Mouse (Mus musculus) embryonic facial prominence, embryonic 11.5 days (tissue): Measurements from ENCODE around the gene Evpl. TPM values are rescaled to one million over a fixed set of nuclear protein-coding genes. Genes with fewer than 3 reads are reported as not detected.

ENCODE experiments used
- ATAC-seq: fragments of 200-750 bp; cut with Nextera tagmentation; replicated peaks from 2 replicates; pipeline ENCODE4 v1.8.0; 2017; ENCODE audit warnings: low read depth; ENCODE audit not compliant: insufficient number of reproducible peaks, low FRiP score, low TSS enrichment
- DNase-seq: peaks from one replicate; pipeline ENCODE4 v3.0.0-alpha.2; 2015; ENCODE audit warnings: low spot score
- H3K27ac ChIP-seq: fragments of 300-500 bp; sonication (generic); replicated peaks from 2 replicates; pipeline ENCODE4 v1.5.1; 2014; ENCODE audit warnings: mild to moderate bottlenecking, low read depth, low read length, control low read depth
- H3K27me3 ChIP-seq: fragments of 300-500 bp; sonication (generic); 2 replicates; pipeline ENCODE4 v1.6.1; 2014; ENCODE audit warnings: mild to moderate bottlenecking, low read length, moderate library complexity, mixed read lengths; ENCODE audit not compliant: control insufficient read depth, insufficient read depth
- H3K36me3 ChIP-seq: fragments of 300-500 bp; sonication (generic); replicated peaks from 2 replicates; pipeline ENCODE4 v1.6.1; 2014; ENCODE audit warnings: low read depth, mild to moderate bottlenecking, low read length, moderate library complexity, mixed read lengths; ENCODE audit not compliant: control insufficient read depth, insufficient read depth
- H3K4me1 ChIP-seq: fragments of 300-500 bp; sonication (generic); 2 replicates; pipeline ENCODE4 v1.6.1; 2014; ENCODE audit warnings: low read length, mixed read lengths; ENCODE audit not compliant: control insufficient read depth, insufficient read depth
- H3K4me2 ChIP-seq: fragments of 300-500 bp; sonication (generic); 2 replicates; pipeline ENCODE4 v1.6.1; 2014; ENCODE audit warnings: low read depth, mild to moderate bottlenecking, control low read depth, low read length, moderate library complexity
- H3K4me3 ChIP-seq: fragments of 300-500 bp; sonication (generic); 2 replicates; pipeline ENCODE4 v1.5.1; 2014; ENCODE audit warnings: low read depth, low read length, control low read depth
- H3K9ac ChIP-seq: fragments of 300-500 bp; sonication (generic); replicated peaks from 2 replicates; pipeline ENCODE4 v1.6.1; 2014; ENCODE audit warnings: mild to moderate bottlenecking, control low read depth, low read length
- H3K9me3 ChIP-seq: fragments of 300-500 bp; sonication (generic); replicated peaks from 2 replicates; pipeline ENCODE4 v1.6.1; 2016; ENCODE audit warnings: mild to moderate bottlenecking, low read length, inconsistent platforms, mixed read lengths; ENCODE audit not compliant: control insufficient read depth
- WGBS: fragments of 180-500 bp; shearing (Covaris S2); extraction: QIAGEN DNeasy Blood & Tissue Kit; methylation state at CpG from one replicate; pipeline ENCODE4 v1.1.7; 2014; 5-methylcytosine and 5-hydroxymethylcytosine counted together
- polyA plus RNA-seq: library from polyadenylated mRNA; unstranded; fragments of >200 nt; fragmentation: Nextera tagmentation; extraction: Ambion mirVana; gene quantifications from 2 replicates; pipeline ENCODE4 v1.2.1, GENCODE M21; 2014

Gene Evpl
- polyA plus RNA-seq, 1 experiment from 2014 or later = 0.73 TPM

DNA sequence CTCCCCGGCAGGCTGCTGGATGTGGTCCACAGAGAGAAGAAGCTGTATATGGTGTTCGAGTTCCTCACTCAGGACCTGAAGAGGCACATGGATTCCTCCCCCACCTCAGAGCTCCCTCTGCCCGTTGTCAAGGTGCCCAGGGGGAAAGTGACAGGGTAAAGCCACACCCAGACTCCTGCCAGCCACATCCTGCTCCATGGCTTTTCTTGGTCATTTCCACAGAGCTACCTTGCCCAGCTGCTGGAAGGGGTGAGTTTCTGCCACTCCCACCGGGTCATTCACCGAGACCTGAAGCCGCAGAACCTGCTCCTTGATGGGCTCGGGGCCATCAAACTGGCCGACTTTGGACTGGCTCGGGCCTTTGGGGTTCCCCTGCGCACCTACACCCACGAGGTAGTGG, 21.3 kb downstream of the Evpl start:
- WGBS = 85% methylated on average over 11 of the region's 11 CpGs
- ATAC-seq = no peak

DNA sequence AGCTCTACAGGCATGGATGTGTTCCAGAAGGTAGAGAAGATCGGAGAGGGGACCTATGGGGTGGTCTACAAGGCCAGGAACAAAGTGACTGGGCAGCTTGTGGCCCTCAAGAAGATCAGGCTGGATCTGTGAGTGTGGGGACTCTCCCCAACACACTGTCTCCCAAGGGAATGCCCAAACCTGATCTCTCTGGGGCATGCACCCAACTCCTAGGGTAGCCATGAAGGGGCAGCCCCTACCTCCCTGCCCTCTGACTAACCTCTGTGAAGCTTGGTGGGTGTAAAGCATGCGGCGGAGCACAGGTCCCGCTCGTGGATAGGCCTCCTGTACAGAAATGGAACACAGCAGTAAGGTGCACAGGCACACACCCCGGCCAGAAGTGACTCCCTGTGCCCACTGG, 21.9 kb downstream of the Evpl start:
- no peaks in the 10 kb centered on the region for H3K9me3 ChIP-seq
- H3K9ac ChIP-seq = no peak overlapping the region
- no peaks in the 10 kb centered on the region; the same call in 1 of the 2 replicates for H3K4me1 ChIP-seq
- H3K36me3 ChIP-seq = no peaks in the 10 kb centered on the region
- H3K4me2 ChIP-seq = no peak overlapping the region
- DNase-seq (no peak), ATAC-seq (no peak)
- H3K27me3 ChIP-seq = peaks cover under 1% of the 10 kb centered on the region; the same call in 1 of the 2 replicates
- 85% methylated on average over 6 of the region's 6 CpGs for WGBS
- H3K27ac ChIP-seq = no peak overlapping the region
- H3K4me3 ChIP-seq = no peak overlapping the region

More for the DNA sequence above, 21.3 kb downstream of the Evpl start:
- peaks cover 6% of the 10 kb centered on the region for H3K27me3 ChIP-seq
- no peak overlapping the region for H3K4me3 ChIP-seq
- no peaks in the 10 kb centered on the region for H3K9me3 ChIP-seq
- no peak for DNase-seq
- no peak overlapping the region for H3K4me2 ChIP-seq
- H3K36me3 ChIP-seq = no peaks in the 10 kb centered on the region
- H3K27ac ChIP-seq = no peak overlapping the region
- no peak overlapping the region for H3K9ac ChIP-seq
- H3K4me1 ChIP-seq = no peaks in the 10 kb centered on the region; the same call in 1 of the 2 replicates

DNA sequence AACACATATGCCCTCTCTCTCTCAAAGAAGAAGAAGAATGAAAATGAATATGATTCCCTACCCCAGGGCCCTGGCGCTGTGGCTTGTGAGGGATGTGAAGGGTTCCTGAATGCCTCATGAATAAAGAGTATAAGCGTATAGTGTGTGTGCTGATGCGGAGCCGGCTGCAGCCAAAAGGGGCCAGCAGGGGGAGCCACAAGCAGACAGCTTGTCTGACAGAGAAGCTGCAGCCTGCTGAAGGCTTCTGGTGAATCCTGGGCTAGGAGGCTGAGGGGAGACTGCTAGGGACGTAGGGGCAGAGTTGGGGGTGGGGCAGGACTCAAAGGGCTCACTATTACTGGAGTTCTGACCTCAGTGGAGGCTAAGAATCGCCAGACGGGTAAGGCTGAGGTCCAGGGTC, 22.7 kb downstream of the Evpl start:
- 73% methylated on average over 7 of the region's 7 CpGs for WGBS
- Histone ChIP-seq H3K27me3 (no peaks in the 10 kb centered on the region), H3K36me3 (no peaks in the 10 kb centered on the region), H3K4me3 (no peak overlapping the region), H3K9me3 (no peaks in the 10 kb centered on the region), H3K9ac (no peak overlapping the region), H3K27ac (no peak overlapping the region), H3K4me2 (no peak overlapping the region), H3K4me1 (no peaks in the 10 kb centered on the region; the same call in 1 of the 2 replicates)
- peak; percentile 43 for DNase-seq
- ATAC-seq = no peak

DNA sequence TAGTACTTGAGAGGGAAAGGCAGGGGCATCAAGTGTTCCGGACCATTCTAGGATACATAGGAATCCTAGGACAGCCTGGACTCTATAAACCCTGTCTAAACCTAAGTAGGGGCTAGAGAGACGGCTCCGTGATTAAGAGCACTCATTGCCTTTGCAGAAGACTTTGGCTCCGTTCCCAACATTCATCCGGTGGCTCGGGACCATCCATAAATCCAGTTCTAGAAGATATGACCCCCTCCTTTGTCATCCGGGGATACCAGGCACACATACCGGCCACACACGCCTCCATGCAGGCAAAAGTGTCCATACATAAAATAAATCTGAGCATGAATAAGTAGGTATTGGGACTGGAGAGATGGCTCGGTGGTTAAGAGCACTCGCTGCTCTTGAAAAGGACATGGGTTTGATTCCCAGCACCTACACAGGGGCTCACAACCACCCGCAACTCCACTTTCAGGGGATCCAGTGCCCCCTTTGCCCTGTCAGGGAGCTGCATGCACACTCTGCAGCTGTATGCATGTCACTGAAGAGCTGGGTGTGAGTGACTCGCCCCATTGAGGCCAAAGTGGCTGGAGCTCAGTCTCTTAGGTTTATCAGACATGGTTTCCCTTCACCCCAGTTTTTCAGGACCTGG, 23.9 kb downstream of the Evpl start:
- no peaks in the 10 kb centered on the region for H3K9me3 ChIP-seq
- H3K4me2 ChIP-seq = no peak overlapping the region
- H3K9ac ChIP-seq = no peak overlapping the region
- no peaks in the 10 kb centered on the region; the same call in 1 of the 2 replicates for H3K4me1 ChIP-seq
- H3K4me3 ChIP-seq = no peak overlapping the region
- no peak overlapping the region for H3K27ac ChIP-seq
- DNase-seq = no peak
- no peaks in the 10 kb centered on the region for H3K27me3 ChIP-seq
- no peaks in the 10 kb centered on the region for H3K36me3 ChIP-seq
- 92% methylated on average over 13 of the region's 13 CpGs for WGBS
- ATAC-seq = no peak

GRCm38 (mm10) chr11:116212847-116213246, 25.0 kb downstream of the Evpl start:
- H3K27me3 ChIP-seq = no peaks in the 10 kb centered on the region
- no peaks in the 10 kb centered on the region for H3K4me1 ChIP-seq
- H3K9me3 ChIP-seq = no peaks in the 10 kb centered on the region
- H3K4me2 ChIP-seq = no peak overlapping the region
- no peak overlapping the region for H3K4me3 ChIP-seq
- 90% methylated on average over 6 of the region's 6 CpGs for WGBS
- H3K27ac ChIP-seq = no peak overlapping the region
- ATAC-seq (no peak), DNase-seq (no peak)
- no peaks in the 10 kb centered on the region for H3K36me3 ChIP-seq
- no peak overlapping the region for H3K9ac ChIP-seq

- Histone ChIP-seq H3K36me3 (no peaks in the 10 kb centered on the region; the same call in 1 of the 2 replicates), H3K27ac (no peak overlapping the region), H3K4me1 (no peaks in the 10 kb centered on the region), H3K4me2 (no peak overlapping the region), H3K9me3 (no peaks in the 10 kb centered on the region), H3K4me3 (no peak overlapping the region), H3K27me3 (no peaks in the 10 kb centered on the region), H3K9ac (no peak overlapping the region)
- ATAC-seq (no peak), DNase-seq (no peak)
- WGBS = 71% methylated on average over 5 of the region's 5 CpGs
Observed at GRCm38 (mm10) chr11:116210696-116211095, 27.2 kb downstream of the Evpl start.

DNA sequence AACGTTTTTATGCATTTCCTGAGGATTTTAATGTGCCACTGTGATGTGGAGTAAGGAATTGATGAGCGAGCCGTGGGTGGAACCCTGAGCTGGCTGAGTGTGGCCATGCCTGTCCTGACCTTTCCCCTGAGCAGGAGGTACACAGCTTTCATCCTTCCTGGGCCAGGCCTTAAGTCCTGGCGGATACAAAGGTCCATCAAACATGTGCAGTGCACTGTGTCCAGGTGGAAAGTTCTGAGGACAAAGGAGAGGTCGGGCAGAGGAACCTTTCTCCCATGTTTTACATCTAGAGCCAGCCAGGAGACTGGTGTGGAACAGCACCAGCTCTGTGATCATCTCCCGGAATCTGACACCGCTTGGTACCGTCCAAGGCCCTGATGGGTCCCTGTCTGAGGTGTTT, 28.6 kb downstream of the Evpl start:
- H3K27me3 ChIP-seq = no peaks in the 10 kb centered on the region
- H3K4me2 ChIP-seq = no peak overlapping the region
- H3K4me1 ChIP-seq = no peaks in the 10 kb centered on the region
- ATAC-seq (no peak), DNase-seq (no peak)
- H3K36me3 ChIP-seq = no peaks in the 10 kb centered on the region; the same call in 1 of the 2 replicates
- no peak overlapping the region for H3K4me3 ChIP-seq
- no peak overlapping the region for H3K27ac ChIP-seq
- 84% methylated on average over 8 of the region's 8 CpGs for WGBS
- H3K9me3 ChIP-seq = no peaks in the 10 kb centered on the region
- no peak overlapping the region for H3K9ac ChIP-seq

DNA sequence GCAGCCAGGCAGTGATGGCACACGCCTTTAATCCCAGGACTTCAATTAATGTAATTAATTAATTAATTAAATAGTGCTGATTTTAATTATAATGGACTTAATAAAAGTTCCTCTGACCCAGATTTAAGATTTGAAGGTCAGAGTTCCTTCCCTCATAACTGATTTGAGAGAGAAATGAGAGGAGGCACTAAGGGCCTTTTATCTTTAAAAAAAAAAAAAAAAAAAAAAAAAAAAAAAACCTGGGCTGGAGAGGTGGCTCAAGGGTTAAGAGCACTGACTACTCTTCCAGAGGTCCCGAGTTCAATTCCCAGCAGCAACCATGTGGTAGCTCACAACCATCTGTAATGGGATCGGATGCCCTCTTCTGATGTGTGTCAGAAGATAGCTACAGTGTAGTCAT, 29.2 kb downstream of the Evpl start:
- no peak for ATAC-seq
- WGBS = 78% methylated on average over 3 of the region's 3 CpGs

More for the DNA sequence above, 29.2 kb downstream of the Evpl start:
- no peak overlapping the region for H3K4me3 ChIP-seq
- H3K4me1 ChIP-seq = no peaks in the 10 kb centered on the region
- no peaks in the 10 kb centered on the region; the same call in 1 of the 2 replicates for H3K36me3 ChIP-seq
- no peak for DNase-seq
- no peaks in the 10 kb centered on the region for H3K27me3 ChIP-seq
- H3K9me3 ChIP-seq = no peaks in the 10 kb centered on the region
- H3K4me2 ChIP-seq = no peak overlapping the region
- no peak overlapping the region for H3K9ac ChIP-seq
- H3K27ac ChIP-seq = no peak overlapping the region
